Comparison of ENCODE assay signal across 25 mouse cellular contexts in the genomic region with DNA sequence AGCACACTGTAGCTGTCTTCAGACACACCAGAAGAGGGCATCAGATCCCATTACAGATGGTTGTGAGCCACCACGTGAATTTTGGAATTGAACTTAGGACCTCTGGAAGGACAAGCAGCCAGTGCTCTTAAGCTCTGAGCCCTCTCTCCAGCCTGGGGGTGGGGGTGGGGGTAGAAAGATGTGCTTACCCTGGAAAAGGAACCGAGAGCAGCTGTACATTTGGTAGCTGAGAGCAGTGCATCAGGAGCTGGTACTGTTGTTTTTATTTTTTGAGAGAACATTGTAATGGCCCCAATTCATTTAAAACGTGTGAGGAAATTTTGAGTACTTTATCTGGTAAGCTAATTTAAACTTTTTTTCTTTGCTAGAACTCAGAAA. TPM values are rescaled to one million over a fixed set of nuclear protein-coding genes. Genes with fewer than 3 reads are reported as not detected.
DNase-seq lines count a peak whose midpoint lies in the region; ATAC-seq and TF ChIP-seq lines count a peak whose summit lies in the region.
"Had no signal": no experiment of that assay in that cellular context is flagged by ENCODE, and none has a peak within 500 bp of the region (broad histone marks: within the 10 kb centered on the region; RNA-seq: fewer than 3 reads in every experiment).

No protein-coding gene starts in this region.

- in situ Hi-C loops in CH12.LX (cut with MboI; ENCODE audit: low pct_ligation_motif_present, low pct_unique_long_range_greater_than_20kb, low sequenced_read_pairs): no loop called here

- no peak overlapping the region for H3K9ac ChIP-seq in heart, adult 2 months (ENCODE audit: low read depth, low read length)
- H3K9ac ChIP-seq in CH12.LX (ENCODE audit: insufficient read depth, low read depth): 0 out of 2 replicates have a peak overlapping the region, but pooled peaks have one; percentile 3
- H3K9ac ChIP-seq in hindbrain, embryonic 14.5 days: no peak overlapping the region
- H3K9ac ChIP-seq: embryonic facial prominence, embryonic 13.5 days; embryonic facial prominence, embryonic 15.5 days; forebrain, embryonic 12.5 days had no signal

- no peak overlapping the region for H3K4me3 ChIP-seq in heart, adult 2 months
- H3K4me3 ChIP-seq in layer of hippocampus, adult 2 months: no peak overlapping the region
- H3K4me3 ChIP-seq in CH12.LX (replicated peaks in 1 of 3; ENCODE audit: low read depth in 2 of 3, low read length in 2 of 3, poor library complexity in 1 of 3): no peak overlapping the region
- H3K4me3 ChIP-seq in hindbrain, embryonic 14.5 days (replicated peaks; ENCODE audit: low read length): no peak overlapping the region
- H3K4me3 ChIP-seq: embryonic facial prominence, embryonic 13.5 days; embryonic facial prominence, embryonic 15.5 days; erythroblast, embryonic 14.5 days; forebrain, embryonic 10.5 days; forebrain, embryonic 12.5 days had no signal

- no peak for ATAC-seq in hindbrain, embryonic 14.5 days (ENCODE audit: low FRiP score)
- ATAC-seq: CD4-positive, CD25-positive, alpha-beta regulatory T cell, adult 4 months; forebrain, embryonic 14.5 days; forebrain, embryonic 16.5 days had no signal

- TF ChIP-seq CTCF in heart, adult 2 months (IDR thresholded peaks at IDR 0.05): 0 out of 2 replicates have a peak, but pooled peaks have one; percentile 10
- peak; percentile 42 for TF ChIP-seq CTCF in layer of hippocampus, adult 2 months (conservative IDR thresholded peaks at IDR 0.05)
- TF ChIP-seq CTCF in CH12.LX (conservative IDR thresholded peaks at IDR 0.05 in 1 of 2, IDR thresholded peaks at IDR 0.05 in 1 of 2; ENCODE audit: low read depth in 2 of 2, low read length in 2 of 2): peak in 1 of 2 experiments; percentile 29; a peak in 2 of 4 replicates

- H3K27me3 ChIP-seq in heart, adult 2 months (ENCODE audit: control insufficient read depth, insufficient read depth, low read length): no peaks in the 10 kb centered on the region
- no peaks in the 10 kb centered on the region for H3K27me3 ChIP-seq in CH12.LX (replicated peaks)
- no peaks in the 10 kb centered on the region for H3K27me3 ChIP-seq in hindbrain, embryonic 14.5 days (ENCODE audit: control insufficient read depth, insufficient read depth, low read length)
- H3K27me3 ChIP-seq: embryonic facial prominence, embryonic 13.5 days; embryonic facial prominence, embryonic 15.5 days; forebrain, embryonic 12.5 days had no signal

- no peaks in the 10 kb centered on the region; the same call in none of the 2 replicates for H3K36me3 ChIP-seq in heart, adult 2 months (ENCODE audit: control insufficient read depth, insufficient read depth, low read length)
- H3K36me3 ChIP-seq in CH12.LX (replicated peaks in 1 of 2; ENCODE audit: control insufficient read depth in 1 of 2, insufficient read depth in 1 of 2, low read length in 1 of 2): peaks cover 40 to 85% of the 10 kb centered on the region in 2 experiments
- H3K36me3 ChIP-seq in hindbrain, embryonic 14.5 days (replicated peaks; ENCODE audit: control insufficient read depth, insufficient read depth): peaks cover 79% of the 10 kb centered on the region

- dilution Hi-C loops in CH12.LX (cut with MboI; ENCODE audit: extremely low pct_ligation_motif_present, extremely low pct_unique_long_range_greater_than_20kb, low sequenced_read_pairs): no loop called here

- no peak for DNase-seq in heart, adult 2 months
- DNase-seq in heart, adult 8-10 months (ENCODE audit: low spot score): no peak
- DNase-seq in layer of hippocampus, adult 2 months (ENCODE audit: low spot score in 2 of 2): no peak
- no peak for DNase-seq in layer of hippocampus, postnatal 36 days
- peak; percentile 53 for DNase-seq in CH12.LX (ENCODE audit: extremely low read depth)
- no peak for DNase-seq in hindbrain, embryonic 14.5 days (ENCODE audit: low spot score)
- DNase-seq: adrenal gland, adult 2 months; adrenal gland, postnatal 10 days; adrenal gland, postnatal 25 days; B cell, adult 2 months; cerebellum, adult 11 months; cerebellum, adult 18-20 months; cerebellum, adult 8-10 months; cerebellum, adult 9-11 months; cerebellum, postnatal 14 days; cerebellum, postnatal 36 days; embryo, embryonic 11 days had no signal

- no peak; the same call in 1 of the 2 replicates for TF ChIP-seq RAD21 in CH12.LX (IDR thresholded peaks at IDR 0.05; ENCODE audit: low read depth, low read length)

- no peak for TF ChIP-seq EP300 in heart, adult 2 months (IDR thresholded peaks at IDR 0.05; ENCODE audit: insufficient read depth, low read depth, low read length)
- peak; percentile 63 for TF ChIP-seq EP300 in CH12.LX (IDR thresholded peaks at IDR 0.05; ENCODE audit: low read length)

- H3K4me1 ChIP-seq in heart, adult 2 months (ENCODE audit: control insufficient read depth, insufficient read depth, low read length): peaks cover 1% of the 10 kb centered on the region; the same call in 1 of the 2 replicates
- peaks cover 3 to 37% of the 10 kb centered on the region in 2 experiments for H3K4me1 ChIP-seq in CH12.LX (ENCODE audit: control insufficient read depth in 1 of 2, insufficient read depth in 2 of 2)
- H3K4me1 ChIP-seq in hindbrain, embryonic 14.5 days (replicated peaks; ENCODE audit: control insufficient read depth, insufficient read depth, low read length): no peaks in the 10 kb centered on the region
- H3K4me1 ChIP-seq: embryonic facial prominence, embryonic 13.5 days; embryonic facial prominence, embryonic 15.5 days; forebrain, embryonic 10.5 days; forebrain, embryonic 12.5 days had no signal

- TF ChIP-seq POLR2A in heart, adult 2 months (IDR thresholded peaks at IDR 0.05; ENCODE audit: insufficient read depth, low read depth, low read length): no peak
- TF ChIP-seq POLR2A in CH12.LX (IDR thresholded peaks at IDR 0.05; ENCODE audit: low read depth, low read length): no peak

- WGBS in heart, adult 2 months: 67% methylated on average over 3 of the region's 3 CpGs
- WGBS in hindbrain, embryonic 14.5 days: 69% methylated on average over 3 of the region's 3 CpGs

- H3K4me2 ChIP-seq in CH12.LX (ENCODE audit: insufficient read depth, low read depth, poor library complexity, severe bottlenecking): 0 out of 2 replicates have a peak overlapping the region, but pooled peaks have one; percentile 52
- no peak overlapping the region for H3K4me2 ChIP-seq in hindbrain, embryonic 14.5 days (replicated peaks)
- H3K4me2 ChIP-seq: embryonic facial prominence, embryonic 13.5 days; embryonic facial prominence, embryonic 15.5 days; forebrain, embryonic 12.5 days had no signal

- intact Hi-C loops in heart, adult 2 months (cut with DNase I): no loop called here

- H3K79me2 ChIP-seq in heart, adult 2 months (replicated peaks; ENCODE audit: control insufficient read depth, insufficient read depth, low read length): no peaks in the 10 kb centered on the region
- peaks cover 9% of the 10 kb centered on the region; the same call in 1 of the 2 replicates for H3K79me2 ChIP-seq in CH12.LX (replicated peaks; ENCODE audit: control insufficient read depth, extremely low read depth, insufficient read depth, poor library complexity, severe bottlenecking)

- no peaks in the 10 kb centered on the region for H3K9me3 ChIP-seq in CH12.LX (replicated peaks; ENCODE audit: low read length)
- H3K9me3 ChIP-seq in hindbrain, embryonic 14.5 days (ENCODE audit: control insufficient read depth, low read length): no peaks in the 10 kb centered on the region
- H3K9me3 ChIP-seq: embryonic facial prominence, embryonic 13.5 days; embryonic facial prominence, embryonic 15.5 days; forebrain, embryonic 10.5 days; forebrain, embryonic 12.5 days had no signal

- no peak overlapping the region for H3K27ac ChIP-seq in heart, adult 2 months
- H3K27ac ChIP-seq in layer of hippocampus, adult 2 months: no peak overlapping the region
- no peak overlapping the region for H3K27ac ChIP-seq in CH12.LX (ENCODE audit: insufficient read depth, low read depth)
- H3K27ac ChIP-seq in hindbrain, embryonic 14.5 days: no peak overlapping the region
- H3K27ac ChIP-seq: embryonic facial prominence, embryonic 13.5 days; embryonic facial prominence, embryonic 15.5 days; forebrain, embryonic 10.5 days; forebrain, embryonic 12.5 days had no signal

TF ChIP-seq in CH12.LX, 34 proteins besides CTCF, POLR2A, EP300 and RAD21 (continues in another document):
- peak; percentile 47; the same call in 1 of the 2 replicates for TF ChIP-seq SIN3A (IDR thresholded peaks at IDR 0.05; ENCODE audit: low read length)
- 0 out of 2 replicates have a peak, but pooled peaks have one; percentile 56 for TF ChIP-seq CHD2 (IDR thresholded peaks at IDR 0.05; ENCODE audit: low read length)
- no peak for TF ChIP-seq MAX (IDR thresholded peaks at IDR 0.05; ENCODE audit: low read length)
- TF ChIP-seq MYC (IDR thresholded peaks at IDR 0.05; ENCODE audit: low read depth, low read length): 0 out of 2 replicates have a peak, but pooled peaks have one; percentile 33

RNA-seq across cellular contexts. Expression of a gene that starts 11.9 kb away (rescaled TPM):
- total RNA-seq in heart, adult 2 months (2021): 10 to 100 TPM; 20.3 to 22.6 TPM
- polyA plus RNA-seq in heart, adult 2 months (2012; rRNA removed): 13.8 and 25.5 TPM in 2 replicates
- 10 to 100 TPM; 21.5 to 26.3 (median 22.7) TPM for total RNA-seq in heart, adult 8-10 months (2022)
- 10 to 100 TPM; 41.0 to 48.2 TPM for total RNA-seq in layer of hippocampus, adult 2 months (2021)
- total RNA-seq in layer of hippocampus, postnatal 36 days (2021): 10 to 100 TPM; 43.8 to 47.4 TPM
- total RNA-seq in CH12.LX (2012; rRNA removed) (11.4 and 11.9 TPM in 2 replicates), CH12.LX (2014; rRNA removed) (15.6 and 16.1 TPM in 2 replicates)
- 16.6 and 20.7 TPM in 2 replicates for polyA plus RNA-seq in CH12.LX (2012; ENCODE audit: insufficient read length, low read depth)
- 46.5 and 53.0 TPM in 2 replicates for polyA plus RNA-seq in hindbrain, embryonic 14.5 days (2014; fragmentation: Nextera tagmentation; extraction: Ambion mirVana)

RNA-seq across cellular contexts. Expression of a gene that starts 24.5 kb away (rescaled TPM):
- 10 to 100 TPM; 27.6 to 30.0 TPM for total RNA-seq in heart, adult 2 months (2021)
- 44.1 and 59.3 TPM in 2 replicates for polyA plus RNA-seq in heart, adult 2 months (2012; rRNA removed)
- 10 to 100 TPM; 30.7 to 37.0 (median 34.2) TPM for total RNA-seq in heart, adult 8-10 months (2022)
- total RNA-seq in layer of hippocampus, adult 2 months (2021): 10 to 100 TPM; 59.2 to 59.3 TPM
- total RNA-seq in layer of hippocampus, postnatal 36 days (2021): 10 to 100 TPM; 61.4 to 62.4 TPM
- total RNA-seq in CH12.LX (2012; rRNA removed): 21.0 and 28.0 TPM in 2 replicates
- 38.3 and 40.4 TPM in 2 replicates for total RNA-seq in CH12.LX (2014; rRNA removed)
- polyA plus RNA-seq in CH12.LX (2012; ENCODE audit: insufficient read length, low read depth): 22.2 and 27.7 TPM in 2 replicates
- 34.2 and 34.7 TPM in 2 replicates for polyA plus RNA-seq in hindbrain, embryonic 14.5 days (2014; fragmentation: Nextera tagmentation; extraction: Ambion mirVana)

RNA-seq across cellular contexts. Expression of a gene that starts 24.7 kb away (rescaled TPM):
- total RNA-seq in heart, adult 2 months (2021): 100 to 1,000 TPM; 101 to 108 TPM
- 13.4 and 22.5 TPM in 2 replicates for polyA plus RNA-seq in heart, adult 2 months (2012; rRNA removed)
- 100 to 1,000 TPM in 3 of 4 experiments, 10 to 100 TPM in 1; 94.2 to 123 (median 109) TPM for total RNA-seq in heart, adult 8-10 months (2022)
- 100 to 1,000 TPM; 110 TPM for total RNA-seq in layer of hippocampus, adult 2 months (2021)
- 100 to 1,000 TPM; 114 to 118 TPM for total RNA-seq in layer of hippocampus, postnatal 36 days (2021)
- 163 and 168 TPM in 2 replicates for total RNA-seq in CH12.LX (2012; rRNA removed)
- total RNA-seq in CH12.LX (2014; rRNA removed): 264 and 297 TPM in 2 replicates
- 148 and 164 TPM in 2 replicates for polyA plus RNA-seq in CH12.LX (2012; ENCODE audit: insufficient read length, low read depth)
- polyA plus RNA-seq in hindbrain, embryonic 14.5 days (2014; fragmentation: Nextera tagmentation; extraction: Ambion mirVana): 143 and 167 TPM in 2 replicates
